Mouse (Mus musculus) left cerebral cortex, adult 8-10 months (tissue): ENCODE results near the gene Ncapd2. TPM values are rescaled to one million over a fixed set of nuclear protein-coding genes. Genes with fewer than 3 reads are reported as not detected.

Experiments
- DNase-seq, 2 experiments: peaks; one replicate each; pipeline ENCODE4 v3.0.0; 2022; ENCODE audit warnings: low spot score in 2 of 2
- total RNA-seq, 4 experiments: library from RNA; stranded (reverse); gene quantifications; 2 replicates each; pipeline ENCODE4 v1.2.4; 2022

Gene Ncapd2
- total RNA-seq, 4 experiments from 2014 or later: 25.9 to 32.9 (median 30.5) TPM

- DNase-seq: no peak
Observed at GRCm38 (mm10) chr6:125148926-125149568, 42.5 kb downstream of the Ncapd2 start.

- no peak for DNase-seq
Observed at GRCm38 (mm10) chr6:125148251-125148925, 43.1 kb downstream of the Ncapd2 start.

GRCm38 (mm10) chr6:125147329-125147728, 44.2 kb downstream of the Ncapd2 start:
- no peak for DNase-seq

GRCm38 (mm10) chr6:125146797-125147196, 44.7 kb downstream of the Ncapd2 start:
- DNase-seq: no peak

GRCm38 (mm10) chr6:125146148-125146547, 45.4 kb downstream of the Ncapd2 start:
- no peak for DNase-seq

GRCm38 (mm10) chr6:125145479-125145951, 46.0 kb downstream of the Ncapd2 start:
- DNase-seq: no peak

GRCm38 (mm10) chr6:125145001-125145400, 46.5 kb downstream of the Ncapd2 start, which contains the start of gene Iffo1:
Gene Iffo1, plus strand, starts transcription at chr6:125145241.
- DNase-seq: peak; percentile 88 to 93

- DNase-seq: no peak
Observed at GRCm38 (mm10) chr6:125143904-125144303, 47.6 kb downstream of the Ncapd2 start.

GRCm38 (mm10) chr6:125143128-125143527, 48.4 kb downstream of the Ncapd2 start:
- no peak for DNase-seq

- DNase-seq: no peak
Observed at GRCm38 (mm10) chr6:125142436-125142835, 49.1 kb downstream of the Ncapd2 start.

- DNase-seq: no peak
Observed at GRCm38 (mm10) chr6:125139747-125140146, 51.8 kb downstream of the Ncapd2 start.

- no peak for DNase-seq
Observed at GRCm38 (mm10) chr6:125137002-125137671, 54.4 kb downstream of the Ncapd2 start.

- DNase-seq: no peak
Observed at GRCm38 (mm10) chr6:125132470-125132869, 59.0 kb downstream of the Ncapd2 start.

- peak; percentile 55 to 76 for DNase-seq
Observed at GRCm38 (mm10) chr6:125131302-125132156, 60.0 kb downstream of the Ncapd2 start, which contains the start of gene Nop2. Gene Nop2, plus strand, starts transcription at chr6:125131909.

GRCm38 (mm10) chr6:125129710-125130402, 61.6 kb downstream of the Ncapd2 start:
- DNase-seq: no peak

GRCm38 (mm10) chr6:125128724-125129123, 62.8 kb downstream of the Ncapd2 start:
- DNase-seq: no peak

GRCm38 (mm10) chr6:125119387-125119786, 72.1 kb downstream of the Ncapd2 start:
- no peak for DNase-seq
